Mouse (Mus musculus): ENCODE results near the gene 4932438A13Rik.

DNA sequence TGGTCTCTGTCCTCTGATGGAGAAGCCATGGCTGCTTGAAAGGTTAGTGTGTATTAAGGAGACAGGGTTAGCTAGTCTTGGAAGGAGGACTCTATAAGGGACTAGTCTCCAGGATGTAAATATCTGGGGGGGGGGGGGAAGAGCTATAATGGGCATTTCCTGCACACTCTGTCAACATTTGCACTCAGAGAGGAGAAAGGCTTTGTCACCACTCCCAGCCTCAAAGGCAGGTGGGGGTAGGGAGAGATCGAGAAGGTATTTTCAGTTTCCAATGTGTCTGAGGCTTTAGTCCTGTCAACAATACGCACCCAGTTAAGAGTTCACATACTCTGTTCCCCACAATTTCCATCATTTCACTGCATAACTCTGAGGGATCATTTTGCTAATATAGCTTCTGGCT is 28.1 kb upstream of the 4932438A13Rik start:
- TF ChIP-seq CTCF (conservative IDR thresholded peaks at IDR 0.05; ENCODE audit: low read length) (no peak), NANOG (IDR thresholded peaks at IDR 0.05; ENCODE audit: borderline replicate concordance, low read length) (no peak)
